In the genomic region with DNA sequence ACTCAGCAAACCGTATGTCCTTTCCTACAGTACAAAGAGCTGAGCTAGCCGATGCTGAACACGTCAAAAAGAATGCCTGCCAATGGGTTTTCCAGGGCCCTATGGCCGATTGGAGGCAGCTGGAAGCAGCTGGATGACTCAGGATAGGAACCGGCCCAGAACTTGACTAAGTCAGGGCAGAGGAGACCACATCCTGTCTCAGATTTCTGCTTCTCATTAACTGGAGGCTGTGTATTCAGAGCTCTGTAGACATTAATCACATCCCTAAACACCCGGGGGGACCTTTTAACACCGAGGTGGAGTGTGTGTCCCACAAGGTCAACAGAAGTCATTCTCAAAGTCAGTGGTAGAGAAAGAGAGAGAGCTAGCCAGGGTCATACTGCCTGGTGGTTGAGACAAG, we compare ENCODE assay signal across 8 mouse cellular contexts. TPM values are rescaled to one million over a fixed set of nuclear protein-coding genes. Genes with fewer than 3 reads are reported as not detected.
A peak's percentile ranks its signal among the peaks of the same experiment; 100 is the strongest.
DNase-seq lines count a peak whose midpoint lies in the region; ATAC-seq and TF ChIP-seq lines count a peak whose summit lies in the region.

No protein-coding gene starts in this region.

- 48% methylated on average over 7 of the region's 7 CpGs for WGBS in heart, embryonic 10.5 days
- 31% methylated on average over 7 of the region's 7 CpGs for WGBS in small intestine, adult 2 months

- H3K27me3 ChIP-seq in C2C12 (ENCODE audit: control insufficient read depth, insufficient read depth, insufficient read length), result no peaks in the 10 kb centered on the region
- H3K27me3 ChIP-seq in heart, embryonic 10.5 days (ENCODE audit: insufficient read depth, poor library complexity, severe bottlenecking), result 0 out of 2 replicates have a peak, but pooled peaks cover 5% of the 10 kb centered on the region
- no peaks in the 10 kb centered on the region for H3K27me3 ChIP-seq in small intestine, adult 2 months (ENCODE audit: control insufficient read depth, insufficient read depth, low read length)

- peak overlapping the region; percentile 71 for H3K27ac ChIP-seq in heart, embryonic 10.5 days
- H3K27ac ChIP-seq in small intestine, adult 2 months (ENCODE audit: insufficient read depth, low read depth, low read length), result 0 out of 2 replicates have a peak overlapping the region, but pooled peaks have one; percentile 10

- H3ac ChIP-seq in C2C12 (ENCODE audit: control insufficient read depth, insufficient read length, low read depth), result no peak overlapping the region

- no peaks in the 10 kb centered on the region for H3K79me3 ChIP-seq in C2C12 (ENCODE audit: low read depth)

- no peaks in the 10 kb centered on the region for H3K79me2 ChIP-seq in C2C12 (ENCODE audit: control insufficient read depth, insufficient read depth)

- H3K4me3 ChIP-seq in C2C12 (ENCODE audit: insufficient read depth, poor library complexity, severe bottlenecking), result no peak overlapping the region
- H3K4me3 ChIP-seq in heart, embryonic 10.5 days, result no peak overlapping the region
- H3K4me3 ChIP-seq in small intestine, adult 2 months (ENCODE audit: low read depth, low read length), result no peak overlapping the region

- no peak for ATAC-seq in monocyte, adult 5-6 weeks (replicated peaks; ENCODE audit: insufficient number of reproducible peaks, low FRiP score, low TSS enrichment, poor library complexity, severe bottlenecking)

- H3K4me1 ChIP-seq in heart, embryonic 10.5 days, result peaks cover 25% of the 10 kb centered on the region
- peaks cover 14% of the 10 kb centered on the region; the same call in 1 of the 2 replicates for H3K4me1 ChIP-seq in small intestine, adult 2 months (ENCODE audit: control insufficient read depth, insufficient read depth, insufficient read length, low read length)

- no peak for TF ChIP-seq CTCF in C2C12 (IDR thresholded peaks at IDR 0.05; ENCODE audit: control insufficient read depth, insufficient read depth, insufficient read length)
- no peak for TF ChIP-seq CTCF in small intestine, adult 2 months (IDR thresholded peaks at IDR 0.05; ENCODE audit: extremely low read depth, insufficient read length, insufficient replicate concordance, low read depth, low read length)

- H3K9me3 ChIP-seq in heart, embryonic 10.5 days, result no peaks in the 10 kb centered on the region

- no peaks in the 10 kb centered on the region for H3K36me3 ChIP-seq in C2C12 (ENCODE audit: control insufficient read depth, insufficient read depth)
- H3K36me3 ChIP-seq in heart, embryonic 10.5 days, result no peaks in the 10 kb centered on the region
- H3K36me3 ChIP-seq in small intestine, adult 2 months (ENCODE audit: control insufficient read depth, insufficient read depth, low read length), result no peaks in the 10 kb centered on the region

- no peak for TF ChIP-seq POLR2A in small intestine, adult 2 months (IDR thresholded peaks at IDR 0.05; ENCODE audit: low read depth, low read length)

- DNase-seq in adrenal gland, postnatal 10 days, result peak; percentile 53
- DNase-seq in heart, embryonic 10.5 days (ENCODE audit: low spot score), result no peak
- DNase-seq in kidney, postnatal 14 days, result peak; percentile 86
- DNase-seq in layer of hippocampus, adult 8-10 months (ENCODE audit: low spot score in 2 of 2), result no peak
- DNase-seq in right cerebral cortex, postnatal 36 days (ENCODE audit: low spot score in 2 of 2), result no peak

TF ChIP-seq in C2C12, 6 proteins besides CTCF, POLR2A, EP300 and RAD21:
- TF ChIP-seq MAX (IDR thresholded peaks at IDR 0.05) (no peak), MYOD1 (IDR thresholded peaks at IDR 0.05; ENCODE audit: control insufficient read depth, insufficient read length, low read depth) (peak; percentile 86), FOSL1 (IDR thresholded peaks at IDR 0.05; ENCODE audit: insufficient read depth, low read length, poor library complexity, severe bottlenecking) (peak; percentile 88)

RNA-seq across cellular contexts. Expression of gene Glrp1, which starts 35.3 kb away (rescaled TPM):
- polyA plus RNA-seq in C2C12 (2012; fragmentation: generic; extraction: Trizol), result 1.3 TPM
- total RNA-seq in adrenal gland, postnatal 10 days (2021), result not detected
- 0.10 TPM in 1 of 2 replicates, not detected in the other for polyA plus RNA-seq in heart, embryonic 10.5 days (2016; fragmentation: Nextera tagmentation; extraction: Ambion mirVana)
- polyA plus RNA-seq in small intestine, adult 2 months (2012; rRNA removed), result not detected in 2 replicates
- not detected in 3 replicates for total RNA-seq in monocyte, adult 5-6 weeks (2017)
- total RNA-seq in layer of hippocampus, adult 8-10 months (2022), result under 1 TPM in 2 of 4 experiments, not detected in 2; 0.32 to 0.43 TPM

Comparison
In these comparisons a context has a peak if more than half of its experiments do, and no peak if none do; other contexts are left out.
1. DNase-seq: peak in adrenal gland, postnatal 10 days (single experiment) and kidney, postnatal 14 days (single experiment); none in heart, embryonic 10.5 days (single experiment), layer of hippocampus, adult 8-10 months (0 of 2) and right cerebral cortex, postnatal 36 days (0 of 2).